Mouse (Mus musculus) small intestine, adult 2 months (tissue): ENCODE measurements around the gene Fyn. TPM values are rescaled to one million over a fixed set of nuclear protein-coding genes. Genes with fewer than 3 reads are reported as not detected.

Experiments
- H3K27ac ChIP-seq: fragments of 200-500 bp; 2 replicates; pipeline ENCODE4 v1.5.1; 2012; ENCODE audit warnings: low read depth, low read length, control low read depth, inconsistent platforms; ENCODE audit not compliant: insufficient read depth
- H3K27me3 ChIP-seq: fragments of 200-500 bp; 2 replicates; pipeline ENCODE4 v1.6.1; 2012; ENCODE audit warnings: mild to moderate bottlenecking, moderate library complexity, low read length, inconsistent platforms; ENCODE audit not compliant: control insufficient read depth, insufficient read depth
- H3K36me3 ChIP-seq: fragments of 200-500 bp; 2 replicates; pipeline ENCODE4 v1.6.1; 2012; ENCODE audit warnings: mild to moderate bottlenecking, low read length, control low read depth, inconsistent platforms; ENCODE audit not compliant: control insufficient read depth, insufficient read depth
- H3K4me1 ChIP-seq: fragments of 200-500 bp; 2 replicates; pipeline ENCODE4 v1.6.1; 2012; ENCODE audit warnings: low read length, inconsistent platforms, mixed read lengths; ENCODE audit not compliant: control insufficient read depth, insufficient read depth, insufficient read length
- H3K4me3 ChIP-seq: fragments of 200-500 bp; 2 replicates; pipeline ENCODE4 v1.5.1; 2012; ENCODE audit warnings: low read depth, mild to moderate bottlenecking, control low read depth, inconsistent platforms, low read length, moderate library complexity
- CTCF ChIP-seq: fragments of 200-500 bp; IDR thresholded peaks from 2 replicates; pipeline ENCODE4 v1.5.1; 2012; ENCODE audit warnings: low read depth, mild to moderate bottlenecking, control low read depth, inconsistent platforms, low read length, moderate library complexity, mixed read lengths; ENCODE audit not compliant: insufficient replicate concordance, insufficient read length; ENCODE audit errors: extremely low read depth
- POLR2A ChIP-seq: fragments of 200-500 bp; IDR thresholded peaks from 2 replicates; pipeline ENCODE4 v1.6.1; 2012; ENCODE audit warnings: low read depth, mild to moderate bottlenecking, control low read depth, inconsistent platforms, low read length, moderate library complexity
- WGBS: fragments of 180-500 bp; shearing (Covaris S2); methylation state at CpG from one replicate; pipeline ENCODE4 v1.1.7; 2018; 5-methylcytosine and 5-hydroxymethylcytosine counted together
- polyA plus RNA-seq: library from polyadenylated mRNA; depleted of rRNA; stranded (reverse); fragments of >200 nt; gene quantifications from 2 replicates; pipeline ENCODE4 v1.2.3, GENCODE M21; 2012

The Fyn gene
- polyA plus RNA-seq, 1 experiment: 7.3 TPM

GRCm38 (mm10) chr10:39529179-39529578 is 160.5 kb downstream of the Fyn start:
- H3K27ac ChIP-seq: no peak overlapping the region
- 91% methylated on average over 14 of the region's 14 CpGs for WGBS
- H3K27me3 ChIP-seq: no peaks in the 10 kb centered on the region
- no peaks in the 10 kb centered on the region; the same call in 1 of the 2 replicates for H3K36me3 ChIP-seq
- H3K4me1 ChIP-seq: no peaks in the 10 kb centered on the region
- H3K4me3 ChIP-seq: no peak overlapping the region
- no peak for TF ChIP-seq POLR2A
- TF ChIP-seq CTCF: no peak

GRCm38 (mm10) chr10:39532008-39532740 is 163.5 kb downstream of the Fyn start:
- Histone ChIP-seq H3K27ac (no peak overlapping the region), H3K27me3 (no peaks in the 10 kb centered on the region), H3K4me1 (peaks cover 6% of the 10 kb centered on the region), H3K4me3 (no peak overlapping the region), H3K36me3 (no peaks in the 10 kb centered on the region)
- no peak for TF ChIP-seq POLR2A
- no peak for TF ChIP-seq CTCF
- 62% methylated on average over 20 of the region's 20 CpGs for WGBS

- H3K4me3 ChIP-seq: no peak overlapping the region
- TF ChIP-seq POLR2A (no peak), CTCF (no peak)
- no peaks in the 10 kb centered on the region for H3K27me3 ChIP-seq
- H3K27ac ChIP-seq: no peak overlapping the region
- H3K36me3 ChIP-seq: no peaks in the 10 kb centered on the region
- WGBS: 84% methylated on average over 7 of the region's 7 CpGs
- H3K4me1 ChIP-seq: peaks cover 6% of the 10 kb centered on the region
Observed at GRCm38 (mm10) chr10:39532823-39533222, 164.2 kb downstream of the Fyn start.

GRCm38 (mm10) chr10:39534324-39535026 is 165.8 kb downstream of the Fyn start:
- TF ChIP-seq CTCF (no peak), POLR2A (no peak)
- Histone ChIP-seq H3K4me1 (peaks cover 6% of the 10 kb centered on the region), H3K4me3 (no peak overlapping the region), H3K27ac (peak overlapping the region; percentile 17; the same call in 1 of the 2 replicates), H3K27me3 (no peaks in the 10 kb centered on the region), H3K36me3 (no peaks in the 10 kb centered on the region)
- 55% methylated on average over 9 of the region's 9 CpGs for WGBS

- no peak overlapping the region for H3K4me3 ChIP-seq
- H3K27ac ChIP-seq: 0 out of 2 replicates have a peak overlapping the region, but pooled peaks have one; percentile 7
- H3K4me1 ChIP-seq: peaks cover 6% of the 10 kb centered on the region
- no peaks in the 10 kb centered on the region for H3K36me3 ChIP-seq
- no peak for TF ChIP-seq CTCF
- TF ChIP-seq POLR2A: no peak
- H3K27me3 ChIP-seq: no peaks in the 10 kb centered on the region
- WGBS: 29% methylated on average over 3 of the region's 3 CpGs
Observed at GRCm38 (mm10) chr10:39535347-39535746, 166.7 kb downstream of the Fyn start.

GRCm38 (mm10) chr10:39536258-39536657 is 167.6 kb downstream of the Fyn start:
- Histone ChIP-seq H3K36me3 (no peaks in the 10 kb centered on the region), H3K4me3 (no peak overlapping the region), H3K4me1 (peaks cover 6% of the 10 kb centered on the region), H3K27me3 (no peaks in the 10 kb centered on the region), H3K27ac (0 out of 2 replicates have a peak overlapping the region, but pooled peaks have one; percentile 7)
- WGBS: 74% methylated on average over 11 of the region's 11 CpGs
- no peak for TF ChIP-seq CTCF
- TF ChIP-seq POLR2A: no peak

GRCm38 (mm10) chr10:39540012-39540647 is 171.5 kb downstream of the Fyn start:
- TF ChIP-seq POLR2A (no peak), CTCF (no peak)
- no peak overlapping the region for H3K27ac ChIP-seq
- H3K4me3 ChIP-seq: no peak overlapping the region
- H3K4me1 ChIP-seq: peaks cover 7% of the 10 kb centered on the region
- H3K27me3 ChIP-seq: no peaks in the 10 kb centered on the region
- 46% methylated on average over 9 of the region's 9 CpGs for WGBS
- H3K36me3 ChIP-seq: no peaks in the 10 kb centered on the region
